Mouse (Mus musculus) cortical plate, adult 2 months (tissue): ENCODE results near the gene Zfand3.

Source experiments
- CTCF ChIP-seq: fragments of 200-500 bp; IDR thresholded peaks from 2 replicates; pipeline ENCODE4 v1.5.1; 2011; ENCODE audit warnings: mild to moderate bottlenecking, control low read depth, low read length; ENCODE audit not compliant: insufficient read depth; ENCODE audit errors: extremely low read depth
- POLR2A ChIP-seq: fragments of 200-500 bp; IDR thresholded peaks from 2 replicates; pipeline ENCODE4 v1.6.1; 2011; ENCODE audit warnings: mild to moderate bottlenecking, low read length, control low read depth; ENCODE audit not compliant: insufficient read depth; ENCODE audit errors: extremely low read depth

- no peak for TF ChIP-seq POLR2A
- TF ChIP-seq CTCF = no peak
These were observed 208.1 kb downstream of the Zfand3 start for GRCm38 (mm10) chr17:30212647-30213046.
